ENCODE assay signal across 16 mouse cellular contexts in the genomic region with DNA sequence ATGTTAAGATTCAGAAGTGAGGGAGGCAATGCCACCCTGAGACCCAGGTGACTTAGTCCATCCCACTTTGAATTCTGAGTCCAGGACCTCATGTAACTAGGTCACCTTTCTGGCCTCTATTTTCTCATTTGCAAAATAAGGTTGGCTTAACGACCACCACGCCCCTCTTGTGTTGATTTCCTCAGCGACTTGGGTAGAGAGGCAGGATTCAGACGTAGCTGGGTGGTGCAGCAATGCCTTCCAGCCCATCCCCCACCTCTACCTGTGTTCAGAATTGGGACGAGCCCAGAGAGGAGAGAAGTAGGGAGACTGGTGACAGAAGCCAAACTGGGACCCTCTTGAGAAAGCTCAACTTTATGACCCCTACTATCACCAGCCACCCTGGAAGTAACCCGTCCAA. TPM values are rescaled to one million over a fixed set of nuclear protein-coding genes. Genes with fewer than 3 reads are reported as not detected.
"Had no signal": no experiment of that assay in that cellular context is flagged by ENCODE, and none has a peak within 500 bp of the region (broad histone marks: within the 10 kb centered on the region; RNA-seq: fewer than 3 reads in every experiment).

No protein-coding gene starts in this region.

- H3K27ac ChIP-seq: midbrain, embryonic 10.5 days; midbrain, embryonic 12.5 days; neural tube, embryonic 12.5 days had no signal

- H3K9ac ChIP-seq: lung, embryonic 14.5 days; midbrain, embryonic 12.5 days; neural tube, embryonic 12.5 days had no signal

- H3K27me3 ChIP-seq: neural tube, embryonic 12.5 days had no signal

- H3K9me3 ChIP-seq: neural tube, embryonic 12.5 days had no signal

- H3K4me2 ChIP-seq: lung, embryonic 14.5 days; midbrain, embryonic 12.5 days; neural tube, embryonic 12.5 days had no signal

- DNase-seq: lung, adult 18-20 months; lung, embryonic 14.5 days; lung, postnatal 10 days; lung, postnatal 4 days; midbrain, embryonic 14.5 days; right cerebral cortex, postnatal 25 days; right cerebral cortex, postnatal 4 days; spleen, adult 18-20 months; thymus, adult 18-20 months; thymus, postnatal 14 days; thymus, postnatal 36 days had no signal

- H3K4me3 ChIP-seq: midbrain, embryonic 10.5 days; midbrain, embryonic 12.5 days; neural tube, embryonic 12.5 days had no signal

- ATAC-seq: midbrain, embryonic 16.5 days had no signal

- H3K36me3 ChIP-seq: midbrain, embryonic 10.5 days; midbrain, embryonic 12.5 days; neural tube, embryonic 12.5 days had no signal

RNA-seq across cellular contexts. Expression of gene Cd2, which starts 57.6 kb away (rescaled TPM):
- polyA plus RNA-seq: midbrain, embryonic 12.5 days; midbrain, embryonic 14.5 days; midbrain, embryonic 16.5 days; neural tube, embryonic 12.5 days; stomach, embryonic 14.5 days had no signal
